Mouse (Mus musculus) megakaryocyte, embryonic 14.5 days (primary cell): ENCODE measurements around the gene Rab3il1.

Experiments used
- FLI1 ChIP-seq: IDR thresholded peaks from 2 replicates; pipeline ENCODE4 v1.6.1; 2012; ENCODE audit warnings: low read length, inconsistent platforms, mixed read lengths
- GATA1 ChIP-seq: IDR thresholded peaks from 3 replicates; pipeline ENCODE4 v1.6.1; 2012; ENCODE audit warnings: mixed read lengths, low read length, inconsistent platforms, borderline replicate concordance

- TF ChIP-seq GATA1 (no peak), FLI1 (no peak)
Observed at GRCm38 (mm10) chr19:10013348-10013747, 11.9 kb downstream of the Rab3il1 start.
